Mouse (Mus musculus) lung, postnatal 0 days (tissue): ENCODE measurements around the gene Slc38a7. TPM values are rescaled to one million over a fixed set of nuclear protein-coding genes. Genes with fewer than 3 reads are reported as not detected.

Source experiments
- ATAC-seq: fragments of 200-750 bp; cut with Nextera tagmentation; 2 replicates; pipeline ENCODE4 v1.8.0; 2017; ENCODE audit warnings: moderate library complexity
- DNase-seq: peaks from one replicate; pipeline ENCODE4 v3.0.0-alpha.2; 2016; ENCODE audit warnings: low spot score
- H3K27ac ChIP-seq: fragments of 300-500 bp; sonication (generic); 2 replicates; pipeline ENCODE4 v1.5.1; 2014; ENCODE audit warnings: antibody characterized with exemption, mild to moderate bottlenecking, low read length, mixed read lengths
- H3K27me3 ChIP-seq: fragments of 300-500 bp; sonication (generic); replicated peaks from 2 replicates; pipeline ENCODE4 v1.6.1; 2014; ENCODE audit warnings: low read length, mixed read lengths; ENCODE audit not compliant: insufficient read depth
- H3K36me3 ChIP-seq: fragments of 300-500 bp; sonication (generic); 2 replicates; pipeline ENCODE4 v1.6.1; 2014; ENCODE audit warnings: low read length, mixed read lengths; ENCODE audit not compliant: insufficient read depth
- H3K4me1 ChIP-seq: fragments of 300-500 bp; sonication (generic); 2 replicates; pipeline ENCODE4 v1.6.1; 2014; ENCODE audit warnings: antibody characterized with exemption, low read depth, low read length, mixed read lengths; ENCODE audit not compliant: insufficient read depth
- H3K4me2 ChIP-seq: fragments of 300-500 bp; sonication (generic); replicated peaks from 2 replicates; pipeline ENCODE4 v1.6.1; 2014; ENCODE audit warnings: low read depth, mild to moderate bottlenecking, low read length, moderate library complexity, mixed read lengths
- H3K4me3 ChIP-seq: fragments of 300-500 bp; sonication (generic); 2 replicates; pipeline ENCODE4 v1.5.1; 2014; ENCODE audit warnings: low read depth, low read length
- H3K9ac ChIP-seq: fragments of 300-500 bp; sonication (generic); replicated peaks from 2 replicates; pipeline ENCODE4 v1.6.1; 2014; ENCODE audit warnings: low read depth, mild to moderate bottlenecking
- H3K9me3 ChIP-seq: fragments of 300-500 bp; sonication (generic); 2 replicates; pipeline ENCODE4 v1.6.1; 2016; ENCODE audit warnings: low read length, mixed read lengths
- CTCF ChIP-seq: IDR thresholded peaks from 2 replicates; pipeline ENCODE4 v1.5.1; 2016; ENCODE audit warnings: antibody characterized with exemption, mild to moderate bottlenecking
- EP300 ChIP-seq: IDR thresholded peaks from 2 replicates; pipeline ENCODE4 v1.6.1; 2016; ENCODE audit warnings: antibody characterized with exemption, mild to moderate bottlenecking, control low read depth
- WGBS: fragments of 180-500 bp; shearing (Covaris S2); extraction: QIAGEN DNeasy Blood & Tissue Kit; methylation state at CpG from one replicate; pipeline ENCODE4 v1.1.7; 2014; 5-methylcytosine and 5-hydroxymethylcytosine counted together
- polyA plus RNA-seq: library from polyadenylated mRNA; unstranded; fragments of >200 nt; fragmentation: Nextera tagmentation; extraction: Ambion mirVana; gene quantifications from 2 replicates; pipeline ENCODE4 v1.2.1, GENCODE M21; 2015

Slc38a7 gene
- polyA plus RNA-seq, 1 experiment from 2014 or later = 11.6 TPM

- no peak overlapping the region for H3K4me3 ChIP-seq
- H3K4me2 ChIP-seq = no peak overlapping the region
- peaks cover 20% of the 10 kb centered on the region; the same call in 1 of the 2 replicates for H3K36me3 ChIP-seq
- no peaks in the 10 kb centered on the region for H3K9me3 ChIP-seq
- no peak for TF ChIP-seq EP300
- no peak for ATAC-seq
- H3K9ac ChIP-seq = no peak overlapping the region
- no peak overlapping the region for H3K27ac ChIP-seq
- no peak for DNase-seq
- 84% methylated on average over 6 of the region's 6 CpGs for WGBS
- no peaks in the 10 kb centered on the region for H3K27me3 ChIP-seq
- H3K4me1 ChIP-seq = no peaks in the 10 kb centered on the region
Observed at GRCm38 (mm10) chr8:95843968-95844367, 9.4 kb downstream of the Slc38a7 start.

DNA sequence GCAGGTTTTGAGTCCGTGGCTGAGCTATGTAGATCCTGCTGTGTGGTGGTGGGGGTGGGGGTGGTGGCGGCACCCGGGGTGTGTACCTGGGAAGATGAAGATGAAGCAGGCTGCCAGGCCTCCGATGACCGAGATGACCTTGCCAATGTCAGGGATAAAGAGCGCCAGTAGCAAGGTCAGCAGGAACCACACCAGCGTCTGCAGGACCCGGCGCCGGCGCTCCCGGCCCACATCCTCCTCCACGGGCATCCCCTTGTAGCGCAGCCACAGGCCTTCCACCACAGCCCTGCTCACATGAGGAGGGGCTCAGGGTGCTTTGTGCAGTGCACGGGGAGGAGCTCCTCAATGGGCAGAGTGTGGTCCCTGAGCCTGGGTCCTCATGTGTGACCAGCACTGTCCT is 11.9 kb downstream of the Slc38a7 start:
- Histone ChIP-seq H3K9me3 (no peaks in the 10 kb centered on the region), H3K4me3 (no peak overlapping the region), H3K27me3 (no peaks in the 10 kb centered on the region), H3K4me2 (no peak overlapping the region), H3K4me1 (no peaks in the 10 kb centered on the region), H3K9ac (no peak overlapping the region), H3K27ac (no peak overlapping the region), H3K36me3 (peaks cover 13% of the 10 kb centered on the region; the same call in 1 of the 2 replicates)
- WGBS = 86% methylated on average over 15 of the region's 15 CpGs
- DNase-seq (no peak), ATAC-seq (no peak)
- no peak for TF ChIP-seq EP300

DNA sequence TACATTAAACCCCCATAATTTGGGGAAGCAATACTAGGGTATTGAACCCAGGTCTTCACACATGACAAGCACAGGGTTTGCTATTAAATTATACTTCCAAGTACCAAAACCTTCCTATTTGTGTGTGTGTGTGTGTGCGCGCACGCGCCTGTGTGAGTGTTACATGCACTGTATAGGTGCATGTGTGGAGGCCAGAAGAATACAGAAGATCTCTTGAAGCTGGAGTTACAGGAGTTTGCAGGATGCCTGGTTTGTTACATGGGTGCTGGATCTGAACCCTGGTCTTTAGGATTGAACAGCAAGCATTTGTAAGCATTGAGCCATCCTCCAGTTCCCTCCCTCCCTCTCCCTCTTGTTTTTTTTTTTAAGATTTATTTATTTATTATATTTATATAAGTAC is 14.1 kb downstream of the Slc38a7 start:
- no peak overlapping the region for H3K9ac ChIP-seq
- TF ChIP-seq EP300 = no peak
- TF ChIP-seq CTCF = no peak
- ATAC-seq (no peak), DNase-seq (no peak)
- no peak overlapping the region for H3K4me2 ChIP-seq
- no peaks in the 10 kb centered on the region for H3K4me1 ChIP-seq
- 98% methylated on average over 4 of the region's 4 CpGs for WGBS
- H3K36me3 ChIP-seq = peaks cover 12% of the 10 kb centered on the region; the same call in 1 of the 2 replicates
- H3K27ac ChIP-seq = no peak overlapping the region
- H3K27me3 ChIP-seq = no peaks in the 10 kb centered on the region
- H3K4me3 ChIP-seq = no peak overlapping the region
- no peaks in the 10 kb centered on the region for H3K9me3 ChIP-seq

- Histone ChIP-seq H3K9ac (no peak overlapping the region), H3K4me2 (no peak overlapping the region), H3K9me3 (no peaks in the 10 kb centered on the region), H3K4me1 (no peaks in the 10 kb centered on the region), H3K4me3 (no peak overlapping the region), H3K27ac (no peak overlapping the region), H3K36me3 (peaks cover 5% of the 10 kb centered on the region; the same call in 1 of the 2 replicates), H3K27me3 (no peaks in the 10 kb centered on the region)
- WGBS = 86% methylated on average over 10 of the region's 10 CpGs
- TF ChIP-seq CTCF = no peak
- TF ChIP-seq EP300 = no peak
- DNase-seq (no peak), ATAC-seq (no peak)
Observed at GRCm38 (mm10) chr8:95837266-95837665, 16.1 kb downstream of the Slc38a7 start.

DNA sequence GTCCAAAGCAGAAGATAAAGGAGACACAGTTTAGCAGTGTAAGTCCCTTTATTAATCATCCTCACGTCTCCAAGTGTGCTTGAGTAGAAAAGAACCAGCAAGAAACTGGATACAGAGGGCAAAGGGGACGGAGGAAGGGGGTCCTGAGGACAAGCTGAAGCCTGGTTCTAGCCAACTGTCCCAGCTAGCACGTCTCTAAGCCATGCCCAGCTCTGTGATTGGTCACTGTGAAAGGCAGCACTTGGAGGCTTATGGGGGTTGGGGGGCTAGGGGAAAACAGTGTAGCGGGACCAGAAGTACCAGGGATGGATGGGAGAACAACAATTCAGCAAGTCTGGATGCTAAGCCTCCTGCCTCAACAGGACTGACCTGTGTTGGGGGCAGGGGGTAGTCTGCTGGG is 17.4 kb downstream of the Slc38a7 start:
- H3K4me3 ChIP-seq = no peak overlapping the region
- H3K4me1 ChIP-seq = no peaks in the 10 kb centered on the region
- H3K36me3 ChIP-seq = peaks cover 5% of the 10 kb centered on the region; the same call in 1 of the 2 replicates
- TF ChIP-seq CTCF = no peak
- DNase-seq (no peak), ATAC-seq (no peak)
- H3K27ac ChIP-seq = no peak overlapping the region
- 68% methylated on average over 4 of the region's 4 CpGs for WGBS
- no peak overlapping the region for H3K9ac ChIP-seq
- H3K4me2 ChIP-seq = no peak overlapping the region
- no peaks in the 10 kb centered on the region for H3K9me3 ChIP-seq
- H3K27me3 ChIP-seq = no peaks in the 10 kb centered on the region

DNA sequence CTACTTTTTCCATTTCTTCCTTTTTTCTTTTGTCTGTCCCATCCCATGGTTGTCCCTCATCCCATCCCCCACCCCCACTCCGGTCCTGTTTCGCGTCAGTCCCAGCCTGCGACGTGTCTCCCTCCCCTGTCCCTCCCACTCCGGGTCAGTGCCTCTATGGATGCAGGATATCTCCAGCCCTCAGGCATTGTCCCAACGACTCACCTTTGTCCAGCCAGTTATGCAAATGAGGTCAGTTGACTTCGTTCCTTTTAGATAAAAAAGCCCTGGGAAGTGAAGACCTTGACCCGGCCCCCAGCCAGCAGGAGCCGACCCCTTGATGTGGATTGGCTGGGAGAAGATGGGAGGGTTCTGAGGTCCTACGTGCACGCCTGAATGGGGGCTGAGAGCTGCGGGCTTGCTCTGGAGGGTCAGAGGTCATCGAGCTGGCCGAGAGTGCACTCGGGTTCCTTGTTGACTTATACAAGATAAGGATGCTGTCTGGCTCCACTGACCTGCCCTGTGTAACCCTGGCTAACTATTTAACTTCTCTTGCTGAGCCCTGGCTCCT is 19.8 kb downstream of the Slc38a7 start:
- WGBS = 3% methylated on average over 15 of the region's 16 CpGs
- DNase-seq = peak; percentile 37

More for the DNA sequence above, 19.8 kb downstream of the Slc38a7 start:
- Histone ChIP-seq H3K36me3 (no peaks in the 10 kb centered on the region), H3K4me3 (peak overlapping the region; percentile 17; the same call in 1 of the 2 replicates), H3K9me3 (no peaks in the 10 kb centered on the region), H3K27ac (no peak overlapping the region), H3K4me2 (peak overlapping the region; percentile 46), H3K27me3 (no peaks in the 10 kb centered on the region), H3K4me1 (no peaks in the 10 kb centered on the region), H3K9ac (no peak overlapping the region)
- ATAC-seq = peak; percentile 56
- TF ChIP-seq EP300 (no peak), CTCF (no peak)
